Mouse (Mus musculus): ENCODE results near the gene Parp1.
"Not testable (repeated sequence)": the region's sequence is repeated elsewhere in the genome, so short reads cannot be mapped to it uniquely, and the experiment has no call there.

The Parp1 gene

GRCm38 (mm10) chr1:180623911-180624310 lies 55.2 kb downstream of the Parp1 start:
- DNase-seq (ENCODE audit: extremely low read depth, low read depth, low spot score): no peak

DNA sequence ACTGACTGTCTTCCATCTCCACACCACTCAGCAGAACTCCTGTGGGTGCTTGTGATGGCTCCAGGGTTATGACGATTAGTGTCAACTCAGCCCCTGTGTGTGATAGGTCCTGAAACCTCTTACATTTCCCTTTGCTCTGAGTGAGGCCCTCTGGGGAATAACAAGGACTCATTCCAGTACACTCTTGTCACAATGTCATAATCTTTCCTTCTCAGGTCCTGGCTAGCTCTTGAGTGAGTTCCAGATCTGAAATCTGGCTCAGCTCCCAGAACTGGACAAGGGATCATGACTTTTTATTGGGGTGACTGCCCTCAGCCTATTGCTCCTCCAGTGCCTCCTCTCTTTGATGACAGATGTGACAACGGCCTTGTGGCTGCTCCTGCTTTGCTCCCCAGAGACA lies 57.4 kb downstream of the Parp1 start:
- no peak for DNase-seq (ENCODE audit: extremely low read depth, low read depth, low spot score)

GRCm38 (mm10) chr1:180637796-180638195 lies 69.1 kb downstream of the Parp1 start:
- DNase-seq (ENCODE audit: extremely low read depth, low read depth, low spot score): not testable (repeated sequence)

DNA sequence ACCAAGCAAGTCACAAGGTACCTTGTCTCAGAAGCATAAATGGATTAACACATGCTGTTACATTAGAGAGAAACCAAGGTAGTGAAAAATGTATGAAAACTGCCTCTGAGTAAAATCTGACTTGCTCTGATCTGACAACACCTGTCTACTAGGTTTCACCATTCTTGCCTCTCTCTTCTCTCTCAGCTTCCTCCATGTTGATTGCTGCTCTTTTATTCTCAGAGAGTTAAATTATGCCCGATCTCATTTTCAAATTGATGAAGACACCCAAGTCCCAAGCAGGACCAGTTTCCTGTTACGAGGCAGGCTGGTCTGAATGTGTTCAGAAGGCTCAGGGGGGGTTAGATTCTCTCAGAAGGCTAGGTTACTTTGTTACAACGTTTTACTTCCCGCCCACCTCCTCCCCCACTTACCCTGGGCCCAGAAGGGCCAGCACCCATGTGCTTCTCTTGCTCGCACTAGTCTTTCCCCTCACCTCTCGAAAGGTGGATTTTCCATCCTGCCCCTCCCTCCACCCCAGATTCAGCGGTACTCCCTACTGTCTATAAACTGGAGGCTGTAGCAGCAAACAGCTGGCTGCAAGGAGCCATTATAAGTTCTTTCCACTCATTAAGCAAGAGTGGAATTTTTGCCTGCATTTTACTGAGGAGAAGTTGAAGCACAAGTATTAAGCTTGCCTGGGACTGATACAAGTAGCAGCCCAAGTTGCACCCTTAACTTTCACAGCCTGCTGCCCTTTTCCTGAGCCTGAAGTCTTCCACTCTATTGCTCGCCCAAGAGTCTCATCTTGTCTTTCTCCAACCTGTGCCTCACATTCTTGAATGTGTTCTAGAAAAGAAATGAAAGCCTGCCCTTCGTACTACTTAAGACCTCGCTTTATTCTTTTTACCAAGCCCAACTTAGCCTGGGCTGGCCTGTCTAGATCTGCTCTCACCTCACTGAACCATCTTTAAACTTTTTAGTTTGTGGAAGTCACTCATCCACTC lies 71.0 kb downstream of the Parp1 start:
- no peak for DNase-seq (ENCODE audit: extremely low read depth, low read depth, low spot score)

DNA sequence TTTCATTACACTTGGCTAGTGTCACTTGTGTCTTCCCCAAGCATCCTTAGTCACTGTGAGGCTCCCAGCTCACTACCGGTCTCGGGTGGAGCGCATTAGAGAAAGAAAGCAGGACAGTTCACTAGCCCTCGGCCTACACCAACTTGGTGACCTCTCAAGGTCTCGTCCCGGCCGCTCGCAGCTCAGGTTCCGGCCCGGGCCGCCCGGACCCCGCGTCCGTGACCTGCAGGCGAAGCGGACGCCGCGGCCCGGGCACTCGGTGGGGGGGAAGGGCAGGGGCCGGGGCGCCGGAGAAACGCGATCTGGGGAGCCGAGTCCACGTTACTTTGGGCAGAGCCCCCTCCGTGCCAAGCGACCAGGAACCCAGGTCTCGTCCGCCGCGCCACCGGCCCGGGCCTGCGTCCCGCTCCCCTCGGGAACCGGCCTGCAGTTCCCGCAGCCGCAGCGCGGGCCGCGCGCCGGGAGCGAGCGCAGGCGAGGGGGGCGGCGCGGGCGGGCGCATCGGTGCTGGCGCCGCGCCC lies 71.9 kb downstream of the Parp1 start:
- DNase-seq (ENCODE audit: extremely low read depth, low read depth, low spot score): no peak

GRCm38 (mm10) chr1:180641137-180641517 lies 72.4 kb downstream of the Parp1 start, which contains the start of gene Lin9:
Gene Lin9, plus strand, starts transcription at chr1:180641150.
- no peak for DNase-seq (ENCODE audit: extremely low read depth, low read depth, low spot score)

DNA sequence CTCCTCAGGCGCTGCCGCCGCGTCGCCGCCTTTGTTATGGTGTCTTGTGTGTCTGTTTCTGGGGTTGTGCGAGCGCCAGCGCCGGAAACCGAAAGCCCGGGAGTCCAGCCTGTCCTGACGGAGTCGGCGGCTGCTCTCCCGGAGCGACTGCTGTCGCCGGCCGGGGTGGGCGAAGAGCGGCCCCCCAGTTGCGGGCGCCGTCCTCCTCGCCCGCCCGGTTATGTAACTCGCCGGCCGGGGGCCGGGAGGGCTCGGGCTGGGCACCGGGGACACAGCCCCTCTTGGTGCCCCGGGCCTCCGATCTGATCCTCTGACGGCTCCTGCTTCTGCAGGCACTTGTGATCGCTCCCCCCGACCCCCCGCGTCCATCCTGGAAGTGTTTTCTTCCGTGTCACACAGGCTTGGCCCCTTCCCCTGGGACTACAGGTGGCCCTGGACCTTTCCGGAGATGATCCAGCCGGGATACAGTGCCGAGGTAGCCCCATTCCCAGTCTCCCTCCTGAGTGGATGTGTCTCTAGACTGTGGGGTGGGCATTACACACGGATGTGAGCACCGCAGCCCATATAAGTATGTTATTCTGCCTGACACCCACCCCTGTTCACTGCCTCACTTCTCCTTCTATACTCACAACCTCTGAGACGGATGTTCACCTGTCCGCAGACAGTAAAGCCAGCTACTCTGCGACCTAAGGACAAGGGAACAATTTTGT lies 72.9 kb downstream of the Parp1 start:
- no peak for DNase-seq (ENCODE audit: extremely low read depth, low read depth, low spot score)

DNA sequence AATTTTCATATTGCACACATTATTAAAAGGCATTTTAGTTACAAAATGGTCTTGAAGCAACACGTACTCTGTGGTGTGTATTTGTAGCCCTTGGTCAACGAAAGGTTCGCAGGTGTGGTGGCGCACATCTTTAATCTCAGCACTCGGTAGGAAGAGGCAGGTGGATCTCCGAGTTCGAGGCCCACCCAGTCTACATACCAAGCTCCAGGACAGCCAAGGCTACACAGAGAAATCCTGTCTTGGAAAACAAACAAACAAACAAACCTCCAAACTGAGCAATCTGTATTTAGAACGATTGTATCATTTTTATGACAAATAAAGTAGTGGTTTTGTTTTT lies 73.5 kb downstream of the Parp1 start:
- DNase-seq (ENCODE audit: extremely low read depth, low read depth, low spot score): no peak

All from fat pad, adult 2 months (tissue).